In the genomic region with DNA sequence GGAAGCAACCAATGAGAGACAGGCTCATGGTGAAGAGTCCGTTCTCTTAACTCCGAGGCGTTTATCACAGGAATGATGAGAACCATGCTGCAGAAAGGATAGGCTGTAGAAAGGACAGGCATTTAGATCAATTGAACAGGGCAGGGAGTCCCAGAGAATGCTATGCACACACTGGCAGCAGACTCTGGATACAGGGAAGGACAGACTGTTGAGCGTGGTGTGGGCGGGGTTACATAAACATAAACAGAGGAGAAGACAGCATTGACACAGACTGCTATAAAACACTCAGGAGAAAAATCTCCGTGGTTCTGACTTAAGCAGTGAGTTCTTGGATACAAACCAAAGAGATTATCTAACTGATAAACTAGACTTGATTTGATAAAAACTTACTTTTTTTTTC, we compare ENCODE assay signal across 21 mouse cellular contexts.
A peak's percentile ranks its signal among the peaks of the same experiment; 100 is the strongest.
DNase-seq lines count a peak whose midpoint lies in the region; ATAC-seq lines count a peak whose summit lies in the region.
"Had no signal": no experiment of that assay in that cellular context is flagged by ENCODE, and none has a peak within 500 bp of the region (broad histone marks: within the 10 kb centered on the region; RNA-seq: fewer than 3 reads in every experiment).

No protein-coding gene starts in this region.

- peak overlapping the region; percentile 20; the same call in 1 of the 2 replicates for H3K4me2 ChIP-seq in kidney, embryonic 15.5 days
- peak overlapping the region; percentile 13; the same call in 1 of the 2 replicates for H3K4me2 ChIP-seq in limb, embryonic 12.5 days
- H3K4me2 ChIP-seq: embryonic facial prominence, embryonic 13.5 days; forebrain, embryonic 12.5 days; heart, embryonic 12.5 days; hindbrain, embryonic 12.5 days had no signal

- H3K36me3 ChIP-seq in kidney, embryonic 15.5 days = no peaks in the 10 kb centered on the region
- H3K36me3 ChIP-seq in limb, embryonic 12.5 days = no peaks in the 10 kb centered on the region
- H3K36me3 ChIP-seq in limb, embryonic 10.5 days = no peaks in the 10 kb centered on the region
- H3K36me3 ChIP-seq: embryonic facial prominence, embryonic 13.5 days; forebrain, embryonic 12.5 days; heart, embryonic 12.5 days; hindbrain, embryonic 12.5 days had no signal

- H3K9ac ChIP-seq in kidney, embryonic 15.5 days = no peak overlapping the region
- H3K9ac ChIP-seq in limb, embryonic 12.5 days (replicated peaks) = no peak overlapping the region
- H3K9ac ChIP-seq: embryonic facial prominence, embryonic 13.5 days; forebrain, embryonic 12.5 days; heart, embryonic 12.5 days; hindbrain, embryonic 12.5 days had no signal

- H3K27me3 ChIP-seq in kidney, embryonic 15.5 days = peaks cover 20% of the 10 kb centered on the region
- H3K27me3 ChIP-seq in limb, embryonic 12.5 days = no peaks in the 10 kb centered on the region
- H3K27me3 ChIP-seq in limb, embryonic 10.5 days (ENCODE audit: low read depth, poor library complexity, severe bottlenecking) = peaks cover 18% of the 10 kb centered on the region; the same call in 1 of the 2 replicates
- H3K27me3 ChIP-seq: CH12.LX; forebrain, embryonic 12.5 days; heart, embryonic 12.5 days had no signal

- peaks cover 39% of the 10 kb centered on the region for H3K4me1 ChIP-seq in kidney, embryonic 15.5 days
- H3K4me1 ChIP-seq in limb, embryonic 12.5 days (replicated peaks) = peaks cover 39% of the 10 kb centered on the region
- H3K4me1 ChIP-seq in limb, embryonic 10.5 days = peaks cover 31% of the 10 kb centered on the region

- H3K9me3 ChIP-seq in kidney, embryonic 15.5 days (replicated peaks) = no peaks in the 10 kb centered on the region
- no peaks in the 10 kb centered on the region for H3K9me3 ChIP-seq in limb, embryonic 12.5 days
- no peaks in the 10 kb centered on the region for H3K9me3 ChIP-seq in limb, embryonic 10.5 days (replicated peaks)
- H3K9me3 ChIP-seq: embryonic facial prominence, embryonic 13.5 days; forebrain, embryonic 12.5 days; heart, embryonic 12.5 days had no signal

- ATAC-seq in kidney, embryonic 15.5 days (replicated peaks; ENCODE audit: low FRiP score) = no peak
- ATAC-seq in limb, embryonic 12.5 days (ENCODE audit: insufficient number of reproducible peaks, insufficient read depth, low FRiP score, low TSS enrichment, low read depth) = no peak
- ATAC-seq: activated CD4-positive, CD25-positive, alpha-beta regulatory T cell, adult 4 months; forebrain, embryonic 16.5 days; Patski had no signal

- DNase-seq in kidney, adult 8-10 months = no peak
- no peak for DNase-seq in limb, embryonic 10.5 days (ENCODE audit: low spot score)
- DNase-seq in right cerebral cortex, adult 2 months (ENCODE audit: low spot score in 2 of 2) = peak; percentile 37 to 40
- no peak for DNase-seq in right cerebral cortex, postnatal 10 days (ENCODE audit: low spot score in 2 of 2)
- DNase-seq: adrenal gland, postnatal 14 days; cerebellum, adult 18-20 months; cerebellum, adult 9-11 months; cerebellum, postnatal 36 days; gastrocnemius, postnatal 10 days; heart, adult 18-20 months; heart, postnatal 4 days had no signal

- H3K4me3 ChIP-seq in kidney, embryonic 15.5 days (replicated peaks) = no peak overlapping the region
- no peak overlapping the region for H3K4me3 ChIP-seq in limb, embryonic 12.5 days (replicated peaks)
- H3K4me3 ChIP-seq in limb, embryonic 10.5 days = no peak overlapping the region
- H3K4me3 ChIP-seq: embryonic facial prominence, embryonic 13.5 days; forebrain, embryonic 12.5 days; heart, embryonic 12.5 days; hindbrain, embryonic 12.5 days had no signal

- WGBS in kidney, embryonic 15.5 days = 24% methylated on average over 6 of the region's 6 CpGs
- 43% methylated on average over 6 of the region's 6 CpGs for WGBS in limb, embryonic 12.5 days
- WGBS in limb, embryonic 10.5 days = 46% methylated on average over 6 of the region's 6 CpGs

- H3K27ac ChIP-seq in kidney, embryonic 15.5 days = no peak overlapping the region
- no peak overlapping the region for H3K27ac ChIP-seq in limb, embryonic 12.5 days
- H3K27ac ChIP-seq in limb, embryonic 10.5 days = no peak overlapping the region
- H3K27ac ChIP-seq: embryonic facial prominence, embryonic 13.5 days; forebrain, embryonic 12.5 days; hindbrain, embryonic 12.5 days had no signal

Comparison
In these comparisons a context has a peak if more than half of its experiments do, and no peak if none do; other contexts are left out.
1. DNase-seq: peak in right cerebral cortex, adult 2 months (2 of 2); none in kidney, adult 8-10 months (0 of 2), limb, embryonic 10.5 days (single experiment) and right cerebral cortex, postnatal 10 days (0 of 2).